Mouse (Mus musculus): Measurements from ENCODE around the gene Lrrc23. TPM values are rescaled to one million over a fixed set of nuclear protein-coding genes. Genes with fewer than 3 reads are reported as not detected.

Lrrc23 gene
- polyA plus RNA-seq, 1 experiment from 2014 or later: 0.43 TPM

DNA sequence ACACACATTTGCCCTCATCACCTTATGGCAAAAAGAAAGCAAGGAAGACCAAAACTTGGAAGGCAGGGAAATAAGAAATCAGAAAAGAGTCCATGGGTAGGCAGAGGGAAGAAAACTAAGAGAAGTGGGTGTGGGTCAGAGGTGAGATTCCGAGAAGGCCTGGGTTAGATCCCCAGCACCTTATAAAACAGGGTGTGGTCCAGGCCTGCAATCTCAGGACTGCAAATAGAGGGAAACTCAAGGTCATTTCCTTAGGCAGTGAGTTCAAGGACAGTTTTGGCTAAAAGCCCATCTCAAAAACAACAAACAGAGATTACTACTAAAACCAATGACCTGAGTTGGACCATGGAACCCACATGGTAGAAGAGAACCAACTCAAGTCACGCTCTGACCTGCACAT is 25.7 kb downstream of the Lrrc23 start:
- no peak overlapping the region for H3K9ac ChIP-seq (ENCODE audit: low read depth, low read length)
- DNase-seq (ENCODE audit: low spot score) (no peak), ATAC-seq (replicated peaks; ENCODE audit: low FRiP score, low read depth) (no peak)
- no peak for TF ChIP-seq CTCF (IDR thresholded peaks at IDR 0.05; ENCODE audit: low read depth)
- no peaks in the 10 kb centered on the region for H3K27me3 ChIP-seq (ENCODE audit: insufficient read depth, low read length)
- H3K9me3 ChIP-seq (replicated peaks; ENCODE audit: low read length): no peaks in the 10 kb centered on the region
- no peak overlapping the region for H3K27ac ChIP-seq
- peaks cover 11% of the 10 kb centered on the region; the same call in 1 of the 2 replicates for H3K36me3 ChIP-seq (ENCODE audit: insufficient read depth, low read length)
- 85% methylated on average over 2 of the region's 2 CpGs for WGBS
- peaks cover 24% of the 10 kb centered on the region for H3K4me1 ChIP-seq (replicated peaks; ENCODE audit: insufficient read depth, low read length)
- H3K4me3 ChIP-seq (replicated peaks; ENCODE audit: low read depth, low read length): no peak overlapping the region
- H3K4me2 ChIP-seq (ENCODE audit: low read length): 0 out of 2 replicates have a peak overlapping the region, but pooled peaks have one; percentile 14

DNA sequence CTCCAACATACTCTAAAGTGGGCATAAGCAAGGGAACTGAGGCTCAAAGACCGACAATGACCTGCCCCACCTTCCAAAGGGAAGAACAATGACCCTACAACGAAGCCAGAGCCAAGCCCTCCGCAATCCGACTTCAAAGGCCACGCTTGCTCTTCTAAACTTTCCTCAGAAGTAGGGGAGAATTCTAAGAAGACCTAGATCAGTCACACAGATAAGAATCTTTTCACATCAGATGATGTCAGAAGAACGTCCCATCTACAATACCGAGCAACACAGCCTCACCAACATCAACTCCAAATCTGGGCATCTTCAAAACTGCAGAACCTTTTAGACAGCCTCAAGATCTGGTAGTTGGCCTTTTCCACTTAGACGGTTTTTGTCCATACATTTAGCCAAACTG is 29.1 kb downstream of the Lrrc23 start:
- no peak for TF ChIP-seq CTCF (IDR thresholded peaks at IDR 0.05; ENCODE audit: low read depth)
- ATAC-seq (replicated peaks; ENCODE audit: low FRiP score, low read depth) (no peak), DNase-seq (ENCODE audit: low spot score) (no peak)
- H3K9ac ChIP-seq (ENCODE audit: low read depth, low read length): no peak overlapping the region
- peaks cover 24% of the 10 kb centered on the region for H3K4me1 ChIP-seq (replicated peaks; ENCODE audit: insufficient read depth, low read length)
- WGBS: 81% methylated on average over 8 of the region's 8 CpGs
- no peaks in the 10 kb centered on the region for H3K9me3 ChIP-seq (replicated peaks; ENCODE audit: low read length)
- H3K4me2 ChIP-seq (ENCODE audit: low read length): no peak overlapping the region
- H3K36me3 ChIP-seq (ENCODE audit: insufficient read depth, low read length): peaks cover 28% of the 10 kb centered on the region
- H3K27me3 ChIP-seq (ENCODE audit: insufficient read depth, low read length): no peaks in the 10 kb centered on the region
- no peak overlapping the region for H3K27ac ChIP-seq
- H3K4me3 ChIP-seq (replicated peaks; ENCODE audit: low read depth, low read length): no peak overlapping the region

DNA sequence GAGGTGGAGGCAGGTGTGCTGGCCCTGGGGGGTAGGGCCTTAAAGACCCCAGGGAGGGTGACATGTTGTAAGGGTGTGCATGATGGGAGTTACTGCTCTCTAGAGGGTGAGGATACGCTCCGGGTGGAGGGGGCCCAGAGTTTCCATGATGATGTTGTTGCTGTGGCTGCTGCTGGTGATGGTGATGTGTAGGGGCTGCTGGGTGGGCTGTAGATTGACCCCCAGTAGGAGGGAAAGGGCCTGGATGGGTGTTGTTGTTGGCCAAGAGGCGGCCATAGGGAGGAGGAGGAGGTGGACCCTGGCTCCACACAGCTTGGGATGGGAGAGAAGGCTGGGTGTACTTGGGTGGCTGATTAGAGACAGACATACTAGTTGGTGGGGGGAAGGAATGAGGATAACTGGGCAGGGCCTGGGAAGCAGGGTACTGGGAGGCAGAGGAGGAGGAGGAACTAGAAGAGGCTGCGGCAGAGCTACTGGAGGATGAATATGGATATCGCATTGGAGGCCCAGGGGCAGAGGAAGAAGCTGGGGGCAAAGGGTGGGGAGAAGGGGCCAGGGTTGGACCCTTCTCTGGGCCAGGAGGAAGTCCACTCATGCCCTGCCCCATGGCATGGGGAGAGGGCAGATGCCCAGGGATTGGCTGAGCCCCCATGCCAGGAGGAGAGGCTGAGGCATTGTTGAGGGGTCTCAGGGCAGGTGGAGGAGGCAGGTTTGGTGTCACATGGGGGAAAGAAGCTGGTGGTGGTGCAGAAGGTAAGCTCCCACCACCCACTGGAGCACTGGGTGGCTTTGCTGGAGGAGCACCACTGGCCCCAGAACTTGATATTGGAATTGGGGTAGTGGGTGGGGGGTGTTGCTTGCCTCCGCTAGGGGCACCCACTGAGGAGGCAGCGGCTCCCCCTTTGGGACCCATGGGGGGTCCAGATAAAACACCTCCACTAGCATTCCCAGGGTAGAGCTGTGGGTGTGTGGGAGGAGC is 32.6 kb downstream of the Lrrc23 start:
- Histone ChIP-seq H3K4me3 (replicated peaks; ENCODE audit: low read depth, low read length) (no peak overlapping the region; the same call in 1 of the 2 replicates), H3K27me3 (ENCODE audit: insufficient read depth, low read length) (no peaks in the 10 kb centered on the region), H3K9ac (ENCODE audit: low read depth, low read length) (peak overlapping the region; percentile 86), H3K4me1 (replicated peaks; ENCODE audit: insufficient read depth, low read length) (peaks cover 18% of the 10 kb centered on the region), H3K4me2 (ENCODE audit: low read length) (peak overlapping the region; percentile 99), H3K27ac (peak overlapping the region; percentile 93), H3K36me3 (ENCODE audit: insufficient read depth, low read length) (peaks cover 42% of the 10 kb centered on the region), H3K9me3 (replicated peaks; ENCODE audit: low read length) (no peaks in the 10 kb centered on the region)
- ATAC-seq (replicated peaks; ENCODE audit: low FRiP score, low read depth) (no peak), DNase-seq (ENCODE audit: low spot score) (no peak)
- 77% methylated on average over 7 of the region's 7 CpGs for WGBS
- no peak for TF ChIP-seq CTCF (IDR thresholded peaks at IDR 0.05; ENCODE audit: low read depth)

- H3K36me3 ChIP-seq (ENCODE audit: insufficient read depth, low read length): peaks cover 42% of the 10 kb centered on the region
- H3K4me3 ChIP-seq (replicated peaks; ENCODE audit: low read depth, low read length): peak overlapping the region; percentile 52
- H3K27me3 ChIP-seq (ENCODE audit: insufficient read depth, low read length): no peaks in the 10 kb centered on the region
- no peak for TF ChIP-seq CTCF (IDR thresholded peaks at IDR 0.05; ENCODE audit: low read depth)
- peak overlapping the region; percentile 86 for H3K9ac ChIP-seq (ENCODE audit: low read depth, low read length)
- H3K4me2 ChIP-seq (ENCODE audit: low read length): peak overlapping the region; percentile 99
- no peak for DNase-seq (ENCODE audit: low spot score)
- no peaks in the 10 kb centered on the region for H3K9me3 ChIP-seq (replicated peaks; ENCODE audit: low read length)
- H3K4me1 ChIP-seq (replicated peaks; ENCODE audit: insufficient read depth, low read length): peaks cover 18% of the 10 kb centered on the region
- H3K27ac ChIP-seq: peak overlapping the region; percentile 93
- WGBS: 21% methylated on average over 8 of the region's 8 CpGs
- ATAC-seq (replicated peaks; ENCODE audit: low FRiP score, low read depth): no peak; the same call in 1 of the 2 replicates
These were observed 33.3 kb downstream of the Lrrc23 start for GRCm38 (mm10) chr6:124746296-124746605.

DNA sequence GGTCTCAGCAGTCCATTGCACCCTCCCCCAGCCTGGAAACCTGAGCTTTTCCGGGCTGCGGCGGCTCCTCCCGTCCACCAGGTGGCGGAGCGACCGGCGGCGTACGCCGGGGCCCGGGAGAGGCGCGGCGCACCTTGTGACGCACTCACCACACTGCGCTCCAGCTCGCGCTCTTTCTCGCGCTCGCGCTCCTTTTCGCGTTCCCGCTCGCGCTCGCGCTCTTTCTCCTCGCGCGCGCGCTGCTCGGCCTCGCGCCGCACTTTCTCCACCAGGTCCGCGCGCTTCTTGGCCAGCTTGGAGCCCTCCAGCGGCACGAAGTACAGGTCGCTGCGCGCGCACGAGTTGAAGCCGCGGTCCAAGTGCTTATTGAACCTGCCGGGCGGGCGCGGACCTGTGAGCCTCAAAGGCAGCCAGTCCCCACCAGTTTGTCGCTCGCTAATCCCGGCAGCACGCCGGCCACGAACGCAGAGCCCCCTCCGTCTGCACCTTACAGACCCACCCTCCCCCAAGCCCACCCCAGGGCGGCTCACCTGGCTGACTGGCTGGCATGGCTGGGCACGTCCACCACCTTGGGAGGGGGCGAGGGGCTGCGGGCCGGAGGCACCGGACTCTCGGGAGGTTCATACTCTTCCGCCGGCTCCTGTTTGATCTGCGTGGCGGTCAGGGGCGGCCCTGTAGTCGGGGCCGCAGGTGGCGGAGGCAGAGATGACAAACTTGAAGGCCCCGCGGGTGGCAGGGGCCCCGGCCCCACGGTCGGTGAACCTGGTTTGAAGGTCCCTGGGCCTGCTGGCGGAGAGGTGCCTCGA is 33.8 kb downstream of the Lrrc23 start:
- peak; percentile 84 for ATAC-seq (replicated peaks; ENCODE audit: low FRiP score, low read depth)

DNA sequence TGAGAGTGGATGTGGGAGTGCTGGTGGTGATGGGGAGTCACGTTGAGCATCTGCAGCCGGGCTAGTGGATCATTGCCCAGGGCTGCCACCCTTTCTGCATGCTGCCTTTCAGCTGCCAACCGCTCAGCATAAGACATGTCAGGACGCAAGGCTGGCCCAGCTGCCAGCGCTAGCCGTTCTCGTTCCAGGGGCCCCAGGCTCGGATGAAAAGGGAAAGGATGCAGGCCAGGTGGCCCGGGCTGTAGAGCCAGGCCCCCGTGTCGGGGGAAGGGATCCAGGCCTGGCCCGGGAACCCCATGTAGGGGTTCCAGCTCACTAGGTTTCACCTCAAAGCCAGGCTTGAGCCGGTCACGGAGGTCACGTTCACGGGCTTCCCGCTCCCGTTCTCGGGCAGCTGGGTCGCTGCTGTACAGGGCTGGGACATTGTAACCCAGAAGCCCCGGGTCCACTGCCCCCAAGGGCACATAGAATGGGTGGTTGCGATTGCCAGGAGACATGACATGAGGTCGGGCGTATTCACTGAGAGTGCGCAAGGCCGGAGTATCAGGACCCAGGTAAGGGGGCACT is 34.7 kb downstream of the Lrrc23 start:
- H3K27ac ChIP-seq: peak overlapping the region; percentile 93
- peak overlapping the region; percentile 52 for H3K4me3 ChIP-seq (replicated peaks; ENCODE audit: low read depth, low read length)
- peak overlapping the region; percentile 99 for H3K4me2 ChIP-seq (ENCODE audit: low read length)
- no peak for DNase-seq (ENCODE audit: low spot score)
- peaks cover 42% of the 10 kb centered on the region for H3K36me3 ChIP-seq (ENCODE audit: insufficient read depth, low read length)
- ATAC-seq (replicated peaks; ENCODE audit: low FRiP score, low read depth): peak; percentile 1
- no peaks in the 10 kb centered on the region for H3K9me3 ChIP-seq (replicated peaks; ENCODE audit: low read length)
- 48% methylated on average over 26 of the region's 26 CpGs for WGBS
- peak overlapping the region; percentile 86 for H3K9ac ChIP-seq (ENCODE audit: low read depth, low read length)
- peaks cover 18% of the 10 kb centered on the region for H3K4me1 ChIP-seq (replicated peaks; ENCODE audit: insufficient read depth, low read length)
- no peaks in the 10 kb centered on the region for H3K27me3 ChIP-seq (ENCODE audit: insufficient read depth, low read length)
- no peak for TF ChIP-seq CTCF (IDR thresholded peaks at IDR 0.05; ENCODE audit: low read depth)

More for the DNA sequence above, 33.8 kb downstream of the Lrrc23 start:
- TF ChIP-seq CTCF (IDR thresholded peaks at IDR 0.05; ENCODE audit: low read depth): peak; percentile 94
- H3K4me3 ChIP-seq (replicated peaks; ENCODE audit: low read depth, low read length): peak overlapping the region; percentile 52
- H3K27me3 ChIP-seq (ENCODE audit: insufficient read depth, low read length): no peaks in the 10 kb centered on the region
- peak overlapping the region; percentile 86 for H3K9ac ChIP-seq (ENCODE audit: low read depth, low read length)
- peaks cover 42% of the 10 kb centered on the region for H3K36me3 ChIP-seq (ENCODE audit: insufficient read depth, low read length)
- WGBS: under 1% methylated on average over 85 of the region's 85 CpGs
- peak overlapping the region; percentile 99 for H3K4me2 ChIP-seq (ENCODE audit: low read length)
- H3K4me1 ChIP-seq (replicated peaks; ENCODE audit: insufficient read depth, low read length): peaks cover 18% of the 10 kb centered on the region
- no peaks in the 10 kb centered on the region for H3K9me3 ChIP-seq (replicated peaks; ENCODE audit: low read length)
- peak; percentile 96 for DNase-seq (ENCODE audit: low spot score)
- peak overlapping the region; percentile 93 for H3K27ac ChIP-seq
